In the genomic region with DNA sequence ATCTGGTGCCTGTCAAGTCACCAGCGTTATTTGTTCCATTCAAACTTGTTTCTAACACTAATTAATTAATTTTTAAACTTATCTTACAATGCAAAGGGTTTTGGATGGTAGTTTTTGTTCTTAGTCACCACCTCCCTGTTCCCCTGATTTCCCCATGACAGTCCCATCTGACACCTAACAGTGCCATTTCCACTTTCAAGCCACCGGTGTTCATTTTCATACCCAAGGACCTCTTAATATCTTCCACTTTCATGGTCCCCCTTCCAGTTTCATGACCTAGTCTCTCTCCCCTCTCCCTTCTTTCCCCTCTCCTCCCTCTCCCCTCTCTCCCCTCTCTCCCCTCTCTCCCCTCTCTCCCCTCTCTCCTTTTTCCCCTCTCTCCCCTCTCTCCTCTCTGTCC, we compare ENCODE assay signal across 16 mouse cellular contexts.
"Had no signal": no experiment of that assay in that cellular context is flagged by ENCODE, and none has a peak within 500 bp of the region (broad histone marks: within the 10 kb centered on the region; RNA-seq: fewer than 3 reads in every experiment).

No protein-coding gene starts in this region.

- H3K36me3 ChIP-seq: neural tube, embryonic 12.5 days; neural tube, embryonic 13.5 days; stomach, embryonic 15.5 days had no signal

- H3K9ac ChIP-seq: neural tube, embryonic 12.5 days; neural tube, embryonic 13.5 days; stomach, embryonic 15.5 days had no signal

- H3K4me1 ChIP-seq: neural tube, embryonic 12.5 days; neural tube, embryonic 13.5 days; stomach, embryonic 15.5 days had no signal

- DNase-seq: retina, postnatal 1 day; right cerebral cortex, adult 18-20 months; right cerebral cortex, postnatal 14 days; right cerebral cortex, postnatal 25 days; right cerebral cortex, postnatal 4 days; spleen, adult 18-20 months; thymus, adult 18-20 months; thymus, adult 2 months; thymus, postnatal 14 days; thymus, postnatal 25 days; thymus, postnatal 36 days; thymus, postnatal 4 days had no signal

- H3K27me3 ChIP-seq: neural tube, embryonic 12.5 days; neural tube, embryonic 13.5 days; stomach, embryonic 15.5 days had no signal

- H3K9me3 ChIP-seq: neural tube, embryonic 12.5 days; neural tube, embryonic 13.5 days; stomach, embryonic 15.5 days had no signal

- H3K27ac ChIP-seq: neural tube, embryonic 12.5 days; neural tube, embryonic 13.5 days; stomach, embryonic 15.5 days; stomach, postnatal 0 days had no signal

- H3K4me3 ChIP-seq: neural tube, embryonic 12.5 days; neural tube, embryonic 13.5 days; stomach, embryonic 15.5 days had no signal

- H3K4me2 ChIP-seq: neural tube, embryonic 12.5 days; neural tube, embryonic 13.5 days; stomach, embryonic 15.5 days had no signal
